Comparison of ENCODE assay signal across 17 mouse cellular contexts in genomic region chr2:5631676-5632354, GRCm38 (mm10).
"Had no signal": no experiment of that assay in that cellular context is flagged by ENCODE, and none has a peak within 500 bp of the region (broad histone marks: within the 10 kb centered on the region; RNA-seq: fewer than 3 reads in every experiment).

No protein-coding gene starts in this region.

- H3K36me3 ChIP-seq: limb, embryonic 15.5 days; liver, embryonic 12.5 days; lung, embryonic 15.5 days; neural tube, embryonic 15.5 days had no signal

- H3K27ac ChIP-seq: hindbrain, embryonic 14.5 days; limb, embryonic 15.5 days; liver, embryonic 12.5 days; lung, embryonic 15.5 days; macrophage; neural tube, embryonic 15.5 days; stomach, postnatal 0 days had no signal

- H3K4me3 ChIP-seq: limb, embryonic 15.5 days; liver, embryonic 12.5 days; lung, embryonic 15.5 days; megakaryocyte, embryonic 14.5 days; neural tube, embryonic 15.5 days had no signal

- H3K4me1 ChIP-seq: lung, embryonic 15.5 days; megakaryocyte, embryonic 14.5 days had no signal

- H3K9me3 ChIP-seq: limb, embryonic 15.5 days; liver, embryonic 12.5 days; lung, embryonic 15.5 days; neural tube, embryonic 15.5 days had no signal

- H3K27me3 ChIP-seq: limb, embryonic 15.5 days; liver, embryonic 12.5 days; lung, embryonic 15.5 days; neural tube, embryonic 15.5 days had no signal

- ATAC-seq: liver, embryonic 12.5 days; midbrain, embryonic 16.5 days had no signal

- H3K9ac ChIP-seq: hindbrain, embryonic 14.5 days; limb, embryonic 15.5 days; liver, embryonic 12.5 days; lung, embryonic 15.5 days; neural tube, embryonic 15.5 days had no signal

- H3K4me2 ChIP-seq: hindbrain, embryonic 14.5 days; limb, embryonic 15.5 days; liver, embryonic 12.5 days; lung, embryonic 15.5 days; midbrain, embryonic 11.5 days; neural tube, embryonic 15.5 days had no signal

- DNase-seq: layer of hippocampus, adult 9-11 months; layer of hippocampus, postnatal 36 days; lung, postnatal 14 days; right cerebral cortex, adult 18-20 months; right cerebral cortex, postnatal 25 days; thymus, adult 2 months; thymus, postnatal 36 days had no signal
